Mouse (Mus musculus) small intestine, adult 2 months (tissue): ENCODE data around the gene Lrrc61.

ENCODE experiments used
- CTCF ChIP-seq: fragments of 200-500 bp; IDR thresholded peaks from 2 replicates; pipeline ENCODE4 v1.5.1; 2012; ENCODE audit warnings: low read depth, mild to moderate bottlenecking, control low read depth, inconsistent platforms, low read length, moderate library complexity, mixed read lengths; ENCODE audit not compliant: insufficient replicate concordance, insufficient read length; ENCODE audit errors: extremely low read depth
- POLR2A ChIP-seq: fragments of 200-500 bp; IDR thresholded peaks from 2 replicates; pipeline ENCODE4 v1.6.1; 2012; ENCODE audit warnings: low read depth, mild to moderate bottlenecking, control low read depth, inconsistent platforms, low read length, moderate library complexity

DNA sequence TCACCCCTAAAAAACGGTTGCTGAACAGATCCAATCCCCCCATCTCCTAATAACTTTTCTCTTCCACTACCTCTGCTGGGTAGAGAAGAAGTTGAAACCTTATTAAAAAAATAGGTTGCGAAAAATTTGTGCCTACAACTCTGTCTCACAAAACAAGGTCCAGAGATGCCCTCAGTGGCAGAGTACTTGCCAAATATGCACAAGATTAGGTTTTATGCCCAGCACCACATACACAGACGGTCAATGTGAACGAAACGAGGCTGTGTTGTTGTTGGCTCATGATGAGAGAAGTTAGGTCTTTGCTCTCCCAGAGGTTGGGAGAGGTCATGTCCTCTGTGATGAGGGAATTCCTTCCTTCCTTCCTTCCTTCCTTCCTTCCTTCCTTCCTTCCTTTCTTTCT, 9.3 kb upstream of the Lrrc61 start:
- TF ChIP-seq CTCF (no peak), POLR2A (no peak)
